In the genomic region with DNA sequence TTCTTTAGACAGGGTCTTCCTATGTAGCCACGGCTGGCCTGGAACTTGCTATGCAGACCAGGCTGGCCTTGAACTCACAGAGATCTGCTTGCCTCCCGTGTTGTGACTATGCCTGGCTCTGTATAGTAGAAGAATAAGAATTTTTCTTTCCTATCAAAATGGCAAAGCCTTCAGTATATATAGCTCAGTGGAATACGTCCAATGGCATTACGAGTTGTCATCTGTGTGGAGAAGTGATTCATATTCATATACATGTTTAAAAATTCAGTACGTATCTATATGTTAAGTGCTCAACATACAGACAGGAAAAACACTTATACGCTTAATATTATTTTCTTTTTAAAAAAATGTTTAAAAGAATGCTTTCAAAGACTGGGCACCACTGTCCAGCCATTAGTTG, we compare ENCODE assay signal across 9 mouse cellular contexts. TPM values are rescaled to one million over a fixed set of nuclear protein-coding genes. Genes with fewer than 3 reads are reported as not detected.
DNase-seq lines count a peak whose midpoint lies in the region; ATAC-seq and TF ChIP-seq lines count a peak whose summit lies in the region.
"Had no signal": no experiment of that assay in that cellular context is flagged by ENCODE, and none has a peak within 500 bp of the region (broad histone marks: within the 10 kb centered on the region; RNA-seq: fewer than 3 reads in every experiment).

No protein-coding gene starts in this region.

- no peaks in the 10 kb centered on the region for H3K4me1 ChIP-seq in lung, embryonic 14.5 days (ENCODE audit: insufficient read depth)
- peaks cover 32% of the 10 kb centered on the region for H3K4me1 ChIP-seq in hindbrain, embryonic 15.5 days (replicated peaks)
- no peaks in the 10 kb centered on the region for H3K4me1 ChIP-seq in midbrain, postnatal 0 days (ENCODE audit: insufficient read depth, low read length)

- no peak for ATAC-seq in lung, embryonic 14.5 days (ENCODE audit: insufficient read depth)
- ATAC-seq in hindbrain, embryonic 15.5 days (ENCODE audit: low FRiP score, low read depth), result no peak
- ATAC-seq in midbrain, postnatal 0 days (ENCODE audit: low FRiP score), result no peak

- peaks cover 30% of the 10 kb centered on the region for H3K36me3 ChIP-seq in lung, embryonic 14.5 days (ENCODE audit: insufficient read depth)
- peaks cover 26% of the 10 kb centered on the region for H3K36me3 ChIP-seq in hindbrain, embryonic 15.5 days
- H3K36me3 ChIP-seq in midbrain, postnatal 0 days (ENCODE audit: insufficient read depth, low read length), result peaks cover 21% of the 10 kb centered on the region

- no peak for TF ChIP-seq CTCF in lung, embryonic 14.5 days (IDR thresholded peaks at IDR 0.05; ENCODE audit: low read depth)
- no peak for TF ChIP-seq CTCF in midbrain, postnatal 0 days (IDR thresholded peaks at IDR 0.05)

- H3K27me3 ChIP-seq in lung, embryonic 14.5 days (ENCODE audit: insufficient read depth, low read length), result no peaks in the 10 kb centered on the region
- no peaks in the 10 kb centered on the region for H3K27me3 ChIP-seq in hindbrain, embryonic 15.5 days
- no peaks in the 10 kb centered on the region for H3K27me3 ChIP-seq in midbrain, postnatal 0 days (ENCODE audit: insufficient read depth, low read length)

- DNase-seq in lung, embryonic 14.5 days, result peak; percentile 8
- no peak for DNase-seq in lung, postnatal 10 days
- peak; percentile 9 for DNase-seq in c-Kit-positive CD71-positive TER-119-positive erythroid progenitor cells, embryonic 14.5 days (ENCODE audit: low spot score)
- no peak for DNase-seq in midbrain, postnatal 0 days (ENCODE audit: low spot score)
- no peak for DNase-seq in adrenal gland, postnatal 4 days (ENCODE audit: low spot score in 2 of 2)
- DNase-seq in spleen, postnatal 36 days (ENCODE audit: low spot score in 2 of 2), result no peak
- no peak for DNase-seq in adrenal gland, postnatal 14 days
- DNase-seq: left cerebral cortex, postnatal 4 days had no signal

- peak overlapping the region; percentile 90 for H3K4me3 ChIP-seq in lung, embryonic 14.5 days (ENCODE audit: low read depth, low read length)
- H3K4me3 ChIP-seq in hindbrain, embryonic 15.5 days, result peak overlapping the region; percentile 99
- peak overlapping the region; percentile 96 for H3K4me3 ChIP-seq in midbrain, postnatal 0 days (ENCODE audit: low read depth, low read length)

- peak overlapping the region; percentile 98 for H3K27ac ChIP-seq in lung, embryonic 14.5 days (ENCODE audit: low read depth)
- peak overlapping the region; percentile 99 for H3K27ac ChIP-seq in hindbrain, embryonic 15.5 days (replicated peaks)
- peak overlapping the region; percentile 98 for H3K27ac ChIP-seq in midbrain, postnatal 0 days (ENCODE audit: low read depth, low read length)

- H3K4me2 ChIP-seq in lung, embryonic 14.5 days, result peak overlapping the region; percentile 69
- H3K4me2 ChIP-seq in hindbrain, embryonic 15.5 days, result peak overlapping the region; percentile 74
- peak overlapping the region; percentile 52 for H3K4me2 ChIP-seq in midbrain, postnatal 0 days (ENCODE audit: low read depth, low read length, poor library complexity, severe bottlenecking)

- WGBS in lung, embryonic 14.5 days, result 70% methylated on average over 6 of the region's 6 CpGs
- WGBS in hindbrain, embryonic 15.5 days, result 80% methylated on average over 6 of the region's 6 CpGs
- WGBS in midbrain, postnatal 0 days, result 79% methylated on average over 6 of the region's 6 CpGs

- H3K9ac ChIP-seq in lung, embryonic 14.5 days, result peak overlapping the region; percentile 96
- peak overlapping the region; percentile 98 for H3K9ac ChIP-seq in hindbrain, embryonic 15.5 days
- peak overlapping the region; percentile 89 for H3K9ac ChIP-seq in midbrain, postnatal 0 days (replicated peaks; ENCODE audit: low read length, poor library complexity, severe bottlenecking)

- H3K9me3 ChIP-seq in lung, embryonic 14.5 days (ENCODE audit: low read depth, low read length), result no peaks in the 10 kb centered on the region
- no peaks in the 10 kb centered on the region for H3K9me3 ChIP-seq in hindbrain, embryonic 15.5 days
- H3K9me3 ChIP-seq in midbrain, postnatal 0 days (ENCODE audit: low read length), result no peaks in the 10 kb centered on the region

RNA-seq across cellular contexts. Expression of a gene that starts 1.1 kb away (rescaled TPM):
- polyA plus RNA-seq in lung, embryonic 14.5 days (2014; fragmentation: Nextera tagmentation; extraction: Ambion mirVana), result 31.4 and 33.6 TPM in 2 replicates
- polyA plus RNA-seq in hindbrain, embryonic 15.5 days (2015; fragmentation: Nextera tagmentation; extraction: Ambion mirVana), result 34.7 and 38.5 TPM in 2 replicates
- 18.5 and 33.1 TPM in 2 replicates for total RNA-seq in midbrain, postnatal 0 days (2014; rRNA removed)
- 40.3 and 42.0 TPM in 2 replicates for polyA plus RNA-seq in midbrain, postnatal 0 days (2015; fragmentation: Nextera tagmentation; extraction: Ambion mirVana)
- total RNA-seq in adrenal gland, postnatal 4 days (2021), result 10 to 100 TPM; 24.4 to 25.9 TPM
- 25.3 and 26.7 TPM in 2 replicates for total RNA-seq in adrenal gland, postnatal 14 days (2021)

Comparison
In these comparisons a context has a peak if more than half of its experiments do, and no peak if none do; other contexts are left out.
1. DNase-seq: peak in lung, embryonic 14.5 days (single experiment) and c-Kit-positive CD71-positive TER-119-positive erythroid progenitor cells, embryonic 14.5 days (single experiment); none in lung, postnatal 10 days (single experiment), midbrain, postnatal 0 days (single experiment), adrenal gland, postnatal 4 days (0 of 2), spleen, postnatal 36 days (0 of 2) and adrenal gland, postnatal 14 days (single experiment).
2. Peak in every context shown above with its lines, with median percentiles within 50 percentile points of each other: H3K27ac ChIP-seq, H3K4me2 ChIP-seq, H3K4me3 ChIP-seq and H3K9ac ChIP-seq.